Mouse (Mus musculus): ENCODE data around the gene Spon1. TPM values are rescaled to one million over a fixed set of nuclear protein-coding genes. Genes with fewer than 3 reads are reported as not detected.

Spon1 gene
- polyA plus RNA-seq, 1 experiment from 2014 or later: 39.6 TPM

DNA sequence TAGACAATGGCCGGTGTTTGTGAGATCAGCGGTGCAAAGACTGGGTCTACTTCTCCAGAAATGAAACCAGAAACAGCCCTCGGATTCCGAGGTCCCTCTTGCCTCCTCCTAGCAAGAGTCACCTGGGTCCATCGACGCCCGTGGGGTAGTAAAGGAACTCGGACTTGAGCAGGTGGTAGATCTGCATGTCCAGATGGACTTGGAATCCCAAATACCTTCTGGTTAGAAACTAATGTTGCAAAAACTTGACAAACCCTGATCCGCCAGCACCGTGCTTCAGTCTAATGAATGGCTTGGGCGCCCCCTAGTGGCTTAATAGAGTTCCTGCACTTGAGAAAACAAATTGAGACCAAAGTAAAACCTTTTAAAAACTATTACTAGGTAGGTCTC, 254.9 kb downstream of the Spon1 start:
- H3K27ac ChIP-seq (replicated peaks; ENCODE audit: low read depth, low read length): 0 out of 2 replicates have a peak overlapping the region, but pooled peaks have one; percentile 37

GRCm38 (mm10) chr7:114026923-114027322, 261.1 kb downstream of the Spon1 start:
- no peak for ATAC-seq (ENCODE audit: low FRiP score, low TSS enrichment)
- Histone ChIP-seq H3K9ac (replicated peaks; ENCODE audit: low read length) (no peak overlapping the region), H3K4me3 (replicated peaks; ENCODE audit: low read depth, low read length) (no peak overlapping the region), H3K4me2 (ENCODE audit: low read length) (no peak overlapping the region), H3K27ac (replicated peaks; ENCODE audit: low read depth, low read length) (no peak overlapping the region), H3K36me3 (ENCODE audit: control insufficient read depth, insufficient read depth, low read length) (no peaks in the 10 kb centered on the region), H3K27me3 (ENCODE audit: control insufficient read depth, insufficient read depth, low read length) (no peaks in the 10 kb centered on the region), H3K9me3 (ENCODE audit: control insufficient read depth, low read length) (no peaks in the 10 kb centered on the region), H3K4me1 (ENCODE audit: control insufficient read depth, insufficient read depth, low read length) (no peaks in the 10 kb centered on the region)
- 93% methylated on average over 8 of the region's 8 CpGs for WGBS
- DNase-seq: no peak

More for the DNA sequence above, 254.9 kb downstream of the Spon1 start:
- Histone ChIP-seq H3K4me2 (ENCODE audit: low read length) (peak overlapping the region; percentile 62), H3K9ac (replicated peaks; ENCODE audit: low read length) (peak overlapping the region; percentile 20; the same call in 1 of the 2 replicates), H3K4me1 (ENCODE audit: control insufficient read depth, insufficient read depth, low read length) (no peaks in the 10 kb centered on the region), H3K4me3 (replicated peaks; ENCODE audit: low read depth, low read length) (peak overlapping the region; percentile 28), H3K27me3 (ENCODE audit: control insufficient read depth, insufficient read depth, low read length) (no peaks in the 10 kb centered on the region), H3K36me3 (ENCODE audit: control insufficient read depth, insufficient read depth, low read length) (no peaks in the 10 kb centered on the region), H3K9me3 (ENCODE audit: control insufficient read depth, low read length) (no peaks in the 10 kb centered on the region)
- ATAC-seq (ENCODE audit: low FRiP score, low TSS enrichment) (no peak; the same call in 1 of the 2 replicates), DNase-seq (peak; percentile 92)
- 1% methylated on average over 11 of the region's 11 CpGs for WGBS

GRCm38 (mm10) chr7:114027406-114027805, 261.6 kb downstream of the Spon1 start:
- ATAC-seq (ENCODE audit: low FRiP score, low TSS enrichment) (no peak), DNase-seq (no peak)
- Histone ChIP-seq H3K9me3 (ENCODE audit: control insufficient read depth, low read length) (no peaks in the 10 kb centered on the region), H3K27ac (replicated peaks; ENCODE audit: low read depth, low read length) (no peak overlapping the region), H3K36me3 (ENCODE audit: control insufficient read depth, insufficient read depth, low read length) (no peaks in the 10 kb centered on the region), H3K9ac (replicated peaks; ENCODE audit: low read length) (no peak overlapping the region), H3K4me1 (ENCODE audit: control insufficient read depth, insufficient read depth, low read length) (no peaks in the 10 kb centered on the region), H3K27me3 (ENCODE audit: control insufficient read depth, insufficient read depth, low read length) (no peaks in the 10 kb centered on the region), H3K4me2 (ENCODE audit: low read length) (no peak overlapping the region), H3K4me3 (replicated peaks; ENCODE audit: low read depth, low read length) (no peak overlapping the region)
- 91% methylated on average over 3 of the region's 3 CpGs for WGBS

- WGBS: 93% methylated on average over 5 of the region's 5 CpGs
- DNase-seq (no peak), ATAC-seq (ENCODE audit: low FRiP score, low TSS enrichment) (no peak)
- Histone ChIP-seq H3K36me3 (ENCODE audit: control insufficient read depth, insufficient read depth, low read length) (no peaks in the 10 kb centered on the region), H3K4me1 (ENCODE audit: control insufficient read depth, insufficient read depth, low read length) (no peaks in the 10 kb centered on the region), H3K9me3 (ENCODE audit: control insufficient read depth, low read length) (no peaks in the 10 kb centered on the region), H3K27me3 (ENCODE audit: control insufficient read depth, insufficient read depth, low read length) (no peaks in the 10 kb centered on the region), H3K9ac (replicated peaks; ENCODE audit: low read length) (no peak overlapping the region), H3K27ac (replicated peaks; ENCODE audit: low read depth, low read length) (no peak overlapping the region), H3K4me3 (replicated peaks; ENCODE audit: low read depth, low read length) (no peak overlapping the region), H3K4me2 (ENCODE audit: low read length) (no peak overlapping the region)
These were observed 263.0 kb downstream of the Spon1 start for GRCm38 (mm10) chr7:114028828-114029227.

DNA sequence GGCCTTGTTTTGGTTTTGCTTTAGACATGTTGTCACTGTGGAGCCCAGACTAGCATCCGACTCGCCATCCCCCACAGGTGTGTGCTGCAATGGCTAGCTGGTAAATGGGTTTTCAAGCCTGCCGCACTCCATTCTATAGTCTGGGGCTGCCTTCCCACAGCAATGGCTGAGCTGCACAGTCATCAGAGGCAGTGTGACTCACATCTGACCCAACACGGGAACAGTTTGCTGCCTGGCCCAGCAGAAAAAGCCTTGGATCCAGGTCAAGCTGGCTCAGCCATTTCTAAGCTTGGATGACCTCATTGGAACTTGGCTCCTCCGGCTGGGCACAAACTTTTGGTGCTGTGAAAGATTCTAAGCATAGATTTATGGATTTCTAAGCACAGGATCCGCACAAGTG, 263.8 kb downstream of the Spon1 start:
- 89% methylated on average over 6 of the region's 6 CpGs for WGBS
- Histone ChIP-seq H3K36me3 (ENCODE audit: control insufficient read depth, insufficient read depth, low read length) (no peaks in the 10 kb centered on the region), H3K9me3 (ENCODE audit: control insufficient read depth, low read length) (no peaks in the 10 kb centered on the region), H3K27me3 (ENCODE audit: control insufficient read depth, insufficient read depth, low read length) (no peaks in the 10 kb centered on the region), H3K4me1 (ENCODE audit: control insufficient read depth, insufficient read depth, low read length) (no peaks in the 10 kb centered on the region), H3K4me2 (ENCODE audit: low read length) (no peak overlapping the region), H3K9ac (replicated peaks; ENCODE audit: low read length) (no peak overlapping the region), H3K27ac (replicated peaks; ENCODE audit: low read depth, low read length) (no peak overlapping the region), H3K4me3 (replicated peaks; ENCODE audit: low read depth, low read length) (no peak overlapping the region)
- DNase-seq: no peak
- ATAC-seq (ENCODE audit: low FRiP score, low TSS enrichment): no peak

- Histone ChIP-seq H3K36me3 (ENCODE audit: control insufficient read depth, insufficient read depth, low read length) (no peaks in the 10 kb centered on the region), H3K4me3 (replicated peaks; ENCODE audit: low read depth, low read length) (no peak overlapping the region), H3K27me3 (ENCODE audit: control insufficient read depth, insufficient read depth, low read length) (no peaks in the 10 kb centered on the region), H3K27ac (replicated peaks; ENCODE audit: low read depth, low read length) (peak overlapping the region; percentile 52; the same call in 1 of the 2 replicates), H3K9me3 (ENCODE audit: control insufficient read depth, low read length) (no peaks in the 10 kb centered on the region), H3K4me2 (ENCODE audit: low read length) (no peak overlapping the region), H3K9ac (replicated peaks; ENCODE audit: low read length) (no peak overlapping the region), H3K4me1 (ENCODE audit: control insufficient read depth, insufficient read depth, low read length) (0 out of 2 replicates have a peak, but pooled peaks cover 3% of the 10 kb centered on the region)
- DNase-seq: peak; percentile 51
- WGBS: 75% methylated on average over 4 of the region's 4 CpGs
- ATAC-seq (ENCODE audit: low FRiP score, low TSS enrichment): no peak
These were observed 271.4 kb downstream of the Spon1 start for GRCm38 (mm10) chr7:114037237-114037636.

- ATAC-seq (ENCODE audit: low FRiP score, low TSS enrichment) (no peak), DNase-seq (no peak)
- H3K4me2 ChIP-seq (ENCODE audit: low read length): no peak overlapping the region
- no peaks in the 10 kb centered on the region for H3K9me3 ChIP-seq (ENCODE audit: control insufficient read depth, low read length)
- 82% methylated on average over 4 of the region's 4 CpGs for WGBS
- H3K4me3 ChIP-seq (replicated peaks; ENCODE audit: low read depth, low read length): no peak overlapping the region
- H3K27ac ChIP-seq (replicated peaks; ENCODE audit: low read depth, low read length): no peak overlapping the region
- H3K9ac ChIP-seq (replicated peaks; ENCODE audit: low read length): no peak overlapping the region
- 0 out of 2 replicates have a peak, but pooled peaks cover 3% of the 10 kb centered on the region for H3K36me3 ChIP-seq (ENCODE audit: control insufficient read depth, insufficient read depth, low read length)
- H3K4me1 ChIP-seq (ENCODE audit: control insufficient read depth, insufficient read depth, low read length): 0 out of 2 replicates have a peak, but pooled peaks cover 3% of the 10 kb centered on the region
- H3K27me3 ChIP-seq (ENCODE audit: control insufficient read depth, insufficient read depth, low read length): no peaks in the 10 kb centered on the region
These were observed 275.6 kb downstream of the Spon1 start for GRCm38 (mm10) chr7:114041349-114041748.

GRCm38 (mm10) chr7:114042973-114043928, 277.5 kb downstream of the Spon1 start:
- DNase-seq (peak; percentile 38), ATAC-seq (ENCODE audit: low FRiP score, low TSS enrichment) (no peak)
- no peak overlapping the region for H3K4me2 ChIP-seq (ENCODE audit: low read length)
- WGBS: 80% methylated on average over 26 of the region's 26 CpGs
- no peak overlapping the region for H3K9ac ChIP-seq (replicated peaks; ENCODE audit: low read length)
- H3K27ac ChIP-seq (replicated peaks; ENCODE audit: low read depth, low read length): peak overlapping the region; percentile 46
- no peak overlapping the region for H3K4me3 ChIP-seq (replicated peaks; ENCODE audit: low read depth, low read length)
- no peaks in the 10 kb centered on the region for H3K27me3 ChIP-seq (ENCODE audit: control insufficient read depth, insufficient read depth, low read length)
- H3K4me1 ChIP-seq (ENCODE audit: control insufficient read depth, insufficient read depth, low read length): no peaks in the 10 kb centered on the region
- no peaks in the 10 kb centered on the region for H3K9me3 ChIP-seq (ENCODE audit: control insufficient read depth, low read length)
- H3K36me3 ChIP-seq (ENCODE audit: control insufficient read depth, insufficient read depth, low read length): peaks cover 6% of the 10 kb centered on the region; the same call in 1 of the 2 replicates
